Mouse (Mus musculus) CD8-positive naive resting alpha-beta T cell, adult 2 months (primary cell): ENCODE measurements at regions not wholly inside any gene's neighbourhood (a gene's known extent, or its start where the extent isn't known, plus 50 kb on each side); places are given as distances from the start of the nearest gene placed in this dataset.

Experiments
- DNase-seq, 2 experiments: peaks; one replicate each; pipeline ENCODE4 v3.0.0; 2022; ENCODE audit warnings: low read depth in 2 of 2, low spot score in 2 of 2

DNA sequence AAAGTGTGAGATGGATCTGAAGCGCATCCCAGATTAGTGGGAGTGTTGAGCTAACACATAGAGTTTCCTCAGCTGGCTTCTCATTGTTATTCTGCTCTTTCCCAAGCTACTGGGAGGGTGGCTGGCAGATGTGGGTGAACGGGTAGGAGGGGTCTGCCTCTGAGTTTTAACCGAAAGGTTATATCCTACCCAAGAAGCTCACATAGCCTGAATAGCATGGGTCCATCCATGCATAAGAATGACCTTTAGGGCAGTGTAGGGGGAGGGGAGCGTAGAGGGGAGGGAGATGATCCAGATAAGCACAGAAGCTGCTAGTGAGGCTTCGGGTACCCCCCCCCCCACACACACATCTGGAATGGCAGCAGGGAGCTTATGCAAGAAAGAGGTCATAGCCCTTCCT lies 113.2 kb upstream of the Sh3bp4 start:
- DNase-seq: no peak

DNA sequence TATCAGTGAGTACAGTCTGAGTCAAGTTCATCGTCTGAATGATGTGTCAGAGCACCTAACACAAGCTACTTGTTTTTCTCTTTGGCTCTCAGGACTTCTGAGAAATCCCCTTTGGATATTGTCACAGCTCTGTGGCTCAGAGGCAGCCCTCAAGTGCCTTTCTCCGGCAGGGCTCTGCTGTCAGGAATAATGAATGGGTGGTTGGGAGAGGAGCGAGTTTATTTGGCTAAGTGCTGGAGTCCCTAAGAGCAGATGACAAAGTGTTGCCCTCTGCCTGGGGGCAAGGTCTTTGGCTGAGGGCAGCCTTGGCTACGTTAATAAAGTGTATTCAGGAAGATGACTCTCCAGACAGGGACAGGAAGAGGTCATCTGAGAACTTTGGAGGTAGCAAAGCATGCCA lies 110.5 kb upstream of the Sh3bp4 start:
- no peak for DNase-seq

DNA sequence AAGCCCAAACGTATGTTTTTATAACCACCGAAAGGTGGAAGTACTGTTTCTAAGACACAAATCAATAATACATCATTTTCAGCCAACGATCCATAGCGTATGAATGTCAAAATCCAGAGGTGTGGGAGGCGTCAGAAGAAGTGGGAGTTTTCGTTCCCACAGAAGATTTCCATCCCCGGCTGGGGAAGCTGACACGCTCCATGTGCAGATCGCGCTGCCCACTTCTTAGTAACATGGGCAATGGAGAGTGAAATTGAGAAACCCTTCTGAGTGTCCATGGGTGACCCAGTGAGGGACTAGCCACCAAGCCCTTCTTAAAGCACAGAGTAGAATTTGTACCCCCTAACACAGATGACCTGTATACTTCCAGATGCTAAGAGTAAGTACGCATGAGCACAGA lies 110.1 kb upstream of the Sh3bp4 start:
- no peak for DNase-seq

DNA sequence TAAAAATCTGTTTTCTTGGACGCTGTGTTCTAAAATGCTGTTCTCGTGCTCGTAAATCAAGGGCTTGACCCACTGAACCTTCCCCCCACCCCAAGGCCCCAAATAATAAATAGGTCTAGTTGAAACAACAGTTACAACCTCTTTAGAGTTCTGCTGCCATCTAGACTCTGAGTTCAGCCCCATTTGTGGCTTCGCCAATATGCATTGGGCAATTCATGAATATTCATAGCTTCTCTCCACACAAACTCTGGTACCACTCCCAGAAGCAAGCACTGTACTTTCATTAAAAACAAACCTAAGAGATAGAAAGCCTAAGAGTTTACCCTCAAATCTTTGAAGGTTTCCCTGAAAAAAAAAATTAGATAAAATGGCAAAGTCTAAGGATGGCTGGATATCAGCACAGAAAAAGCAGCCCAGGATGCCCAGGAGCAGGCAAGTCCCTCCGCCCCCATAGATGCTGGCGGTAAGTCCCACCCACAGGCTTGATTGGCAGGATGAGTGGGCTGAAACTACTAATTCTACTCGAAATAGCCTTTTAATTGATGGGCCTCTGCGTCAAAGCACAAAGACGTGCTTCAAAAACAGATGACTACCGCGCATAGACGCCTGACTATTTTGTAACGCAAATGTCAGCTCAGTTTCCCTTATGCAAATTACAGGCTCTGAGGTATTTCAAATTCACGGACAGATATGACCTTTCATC lies 106.0 kb upstream of the Sh3bp4 start:
- no peak for DNase-seq

DNA sequence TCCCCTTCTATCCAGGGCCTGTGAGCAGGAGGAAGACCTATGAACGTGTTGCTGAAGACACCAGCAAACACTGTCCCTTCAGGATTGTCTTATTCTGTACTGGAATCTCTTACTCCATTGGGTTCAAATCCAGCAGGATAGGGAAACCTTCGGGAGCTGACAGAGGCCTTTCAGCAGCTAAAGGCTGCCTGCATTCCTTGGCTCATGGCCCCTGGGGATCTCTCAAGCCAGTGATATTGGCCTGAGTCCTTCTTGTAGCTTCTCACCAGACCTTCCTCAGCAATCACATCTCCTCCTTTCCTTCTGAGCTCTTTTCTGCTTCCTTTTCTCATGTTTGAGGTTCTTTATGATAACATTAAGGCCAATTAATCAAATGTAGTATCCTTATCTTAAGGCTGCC lies 103.8 kb upstream of the Sh3bp4 start:
- no peak for DNase-seq

GRCm38 (mm10) chr1:88968142-88968541 lies 102.1 kb upstream of the Sh3bp4 start:
- DNase-seq: no peak

DNA sequence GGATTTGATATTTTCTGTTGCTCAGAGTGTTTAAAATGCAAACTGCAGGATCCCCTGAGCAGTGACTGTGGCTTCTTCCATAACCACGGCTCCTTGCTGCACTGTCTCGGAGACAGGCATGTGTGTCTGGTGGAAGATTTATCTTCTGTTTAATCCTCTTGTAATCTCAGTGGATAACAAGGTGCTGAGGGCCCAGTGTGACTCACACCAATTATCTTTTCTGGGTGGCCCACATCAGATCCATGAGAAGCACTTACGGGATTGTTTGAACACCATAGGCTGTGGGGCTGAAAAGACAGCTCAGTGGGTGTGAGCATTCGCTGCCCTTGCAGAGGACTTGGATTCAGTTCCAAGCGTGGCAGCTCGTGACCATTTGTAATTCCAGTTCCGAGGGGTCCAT lies 101.2 kb upstream of the Sh3bp4 start:
- no peak for DNase-seq

DNA sequence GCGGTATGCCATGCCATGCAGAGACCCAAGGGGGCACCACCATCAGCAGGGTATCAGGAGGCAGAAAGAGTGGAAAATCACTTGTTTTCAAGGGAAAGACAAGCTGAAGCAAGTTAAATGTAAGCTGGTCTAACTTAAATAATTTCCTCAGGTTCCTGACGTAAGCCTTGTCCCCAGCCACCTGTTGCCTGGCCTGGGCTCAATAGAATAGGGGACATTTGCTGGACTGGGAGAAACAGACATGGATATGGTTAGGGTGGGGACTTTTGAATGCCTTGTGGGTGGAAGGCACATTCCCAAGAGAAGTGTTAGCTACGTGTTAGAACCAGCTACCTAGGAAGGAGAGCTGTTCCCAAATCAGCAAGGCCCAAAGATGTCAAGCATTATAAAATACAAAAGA lies 100.6 kb upstream of the Sh3bp4 start:
- DNase-seq: no peak

- DNase-seq: no peak
These were observed 94.1 kb upstream of the Sh3bp4 start for GRCm38 (mm10) chr1:88976101-88976500.

- no peak for DNase-seq
These were observed 82.1 kb upstream of the Sh3bp4 start for GRCm38 (mm10) chr1:88988011-88988695.

DNA sequence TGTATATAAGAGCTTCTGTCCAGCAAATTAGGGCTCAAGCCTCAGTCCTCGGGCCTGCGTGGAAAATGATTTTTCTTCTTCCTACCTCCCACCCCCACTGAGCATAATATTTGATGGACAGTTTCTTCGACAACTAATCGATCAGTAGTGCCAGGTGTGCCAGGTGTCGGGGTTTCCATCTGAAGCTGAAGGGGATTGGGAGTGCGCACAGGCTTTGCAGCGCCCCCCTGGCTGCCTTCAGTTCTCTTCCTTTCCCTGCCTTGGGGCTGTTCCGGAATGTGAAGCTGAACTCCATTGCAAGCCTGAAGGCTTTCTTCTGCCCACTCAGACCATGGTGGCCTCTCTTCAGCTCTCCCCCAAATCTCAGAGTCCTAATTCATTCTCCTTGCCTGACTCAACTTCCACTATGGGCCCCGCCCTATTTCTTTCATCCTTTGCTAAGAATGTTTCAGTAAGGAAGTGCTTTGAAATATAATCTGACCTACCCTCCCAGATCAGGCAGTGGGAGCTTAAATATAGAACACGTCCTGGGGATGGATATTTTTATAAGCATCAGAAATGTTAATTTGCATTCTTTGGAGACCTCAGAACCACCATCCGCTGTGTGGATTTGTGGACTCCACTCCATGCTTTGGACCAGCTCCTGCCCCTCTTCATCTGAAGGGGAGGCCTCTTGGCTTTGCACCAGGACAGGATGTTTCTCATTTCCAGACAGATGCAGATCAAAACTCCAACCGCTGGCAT lies 75.5 kb upstream of the Sh3bp4 start:
- DNase-seq: no peak

DNA sequence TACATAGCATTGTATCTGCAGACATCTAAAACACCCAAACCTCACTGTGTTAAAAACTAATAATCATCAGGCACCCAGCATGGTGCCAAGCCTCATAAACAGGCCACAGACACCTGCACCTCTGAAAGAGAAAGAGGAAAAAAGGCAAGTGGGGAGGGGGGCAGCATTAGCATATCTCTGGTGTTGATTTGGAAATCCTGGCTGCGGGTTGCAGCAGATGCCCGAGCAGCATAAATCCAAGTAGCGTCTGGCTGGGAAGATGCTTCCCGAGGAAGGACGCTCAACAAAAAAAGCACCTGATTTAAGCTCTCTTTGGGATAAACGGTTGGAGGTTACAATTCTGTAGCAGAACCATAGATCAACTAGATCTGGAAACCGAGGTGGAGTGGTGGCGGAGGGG lies 74.3 kb upstream of the Sh3bp4 start:
- DNase-seq: no peak

GRCm38 (mm10) chr1:88996657-88997056 lies 73.6 kb upstream of the Sh3bp4 start:
- DNase-seq: no peak

GRCm38 (mm10) chr1:88997847-88998246 lies 72.4 kb upstream of the Sh3bp4 start:
- no peak for DNase-seq

GRCm38 (mm10) chr1:89002326-89002725 lies 67.9 kb upstream of the Sh3bp4 start:
- no peak for DNase-seq

GRCm38 (mm10) chr1:89003752-89004151 lies 66.5 kb upstream of the Sh3bp4 start:
- DNase-seq: no peak

DNA sequence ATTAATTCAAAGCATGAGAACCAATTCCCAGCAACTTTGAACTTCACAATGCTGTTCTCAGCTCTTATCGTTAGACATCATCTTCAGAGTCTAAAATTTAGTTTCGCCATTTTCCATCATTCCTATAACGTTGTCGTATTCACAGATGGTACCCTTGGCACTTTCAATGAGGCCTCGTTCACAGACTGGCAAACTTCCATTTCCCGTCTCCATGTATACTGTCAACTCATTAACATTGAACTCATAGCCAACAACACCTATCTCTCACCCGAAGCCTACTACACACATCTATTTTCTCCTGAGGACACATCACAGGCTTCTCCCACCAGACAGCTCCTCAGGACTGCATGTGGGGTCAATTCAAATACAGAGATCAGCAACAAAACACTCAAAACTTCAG lies 62.7 kb upstream of the Sh3bp4 start:
- DNase-seq: no peak

DNA sequence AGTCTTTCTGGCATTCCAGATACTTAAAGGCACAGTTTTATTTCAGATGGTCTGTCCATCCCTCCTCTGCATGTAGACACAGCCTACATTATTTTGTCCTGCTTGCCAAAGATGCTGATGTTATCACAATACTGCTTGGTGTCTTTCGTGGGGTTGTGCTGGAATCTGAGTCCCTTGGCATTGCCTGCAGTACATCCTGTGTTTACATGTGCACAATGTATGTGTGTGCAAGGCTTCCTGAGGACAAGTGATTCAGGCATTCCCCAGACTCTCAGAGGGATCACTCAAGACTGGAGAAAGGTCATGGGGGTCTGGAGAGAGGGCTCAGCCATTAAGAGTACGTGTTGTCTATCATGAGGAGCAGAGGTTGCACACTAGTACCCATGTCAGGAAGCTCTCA lies 60.0 kb upstream of the Sh3bp4 start:
- DNase-seq: no peak

DNA sequence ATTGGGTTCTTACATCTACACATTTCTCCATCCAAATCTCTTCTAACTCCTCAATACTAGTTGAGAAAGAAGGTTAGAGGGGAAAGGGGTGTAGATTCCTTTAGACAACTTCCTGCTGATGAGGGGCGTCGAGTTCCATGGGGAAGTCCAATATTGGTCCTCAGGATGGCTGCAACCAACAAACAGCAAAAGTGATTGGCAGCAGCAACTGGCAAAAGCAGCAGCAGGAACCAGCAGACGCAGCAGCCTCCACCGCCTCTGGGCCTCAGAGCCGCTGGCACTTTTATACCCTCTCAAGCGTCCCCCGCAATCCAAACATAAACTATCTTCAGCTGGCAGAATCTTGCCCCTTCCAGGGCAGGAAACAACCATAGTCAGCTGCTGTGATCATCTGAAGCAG lies 58.8 kb upstream of the Sh3bp4 start:
- DNase-seq: no peak

DNA sequence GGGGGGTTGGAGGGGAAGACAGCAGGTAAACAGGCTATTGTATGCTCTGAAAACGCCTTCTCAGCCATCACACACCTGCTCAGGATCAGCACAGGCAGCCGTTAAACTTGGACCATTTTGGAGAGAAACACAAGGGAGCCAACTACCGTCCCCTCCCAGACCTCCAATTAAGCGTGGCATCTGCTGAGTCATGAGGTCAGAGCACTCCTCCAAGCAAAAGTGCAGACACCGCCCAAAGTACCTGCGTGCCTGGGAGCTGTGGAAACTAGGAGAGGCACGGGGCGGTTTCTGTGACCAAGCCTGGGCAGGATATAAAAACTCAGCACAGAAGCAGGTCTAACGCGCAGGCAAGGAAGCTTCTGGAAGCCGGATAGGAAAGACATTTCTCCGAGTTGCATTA lies 54.8 kb upstream of the Sh3bp4 start:
- DNase-seq: no peak

GRCm38 (mm10) chr1:89015845-89016244 lies 54.4 kb upstream of the Sh3bp4 start:
- no peak for DNase-seq

- DNase-seq: no peak
These were observed 50.3 kb upstream of the Sh3bp4 start for GRCm38 (mm10) chr1:89019778-89020373.
